Mouse (Mus musculus) kidney, postnatal 25 days (tissue): ENCODE data around the gene Frmpd2.

Source experiments
- DNase-seq, 2 experiments: peaks; one replicate each; pipeline ENCODE4 v3.0.0; 2021; ENCODE audit warnings: mixed read lengths in 2 of 2

Gene Frmpd2

DNA sequence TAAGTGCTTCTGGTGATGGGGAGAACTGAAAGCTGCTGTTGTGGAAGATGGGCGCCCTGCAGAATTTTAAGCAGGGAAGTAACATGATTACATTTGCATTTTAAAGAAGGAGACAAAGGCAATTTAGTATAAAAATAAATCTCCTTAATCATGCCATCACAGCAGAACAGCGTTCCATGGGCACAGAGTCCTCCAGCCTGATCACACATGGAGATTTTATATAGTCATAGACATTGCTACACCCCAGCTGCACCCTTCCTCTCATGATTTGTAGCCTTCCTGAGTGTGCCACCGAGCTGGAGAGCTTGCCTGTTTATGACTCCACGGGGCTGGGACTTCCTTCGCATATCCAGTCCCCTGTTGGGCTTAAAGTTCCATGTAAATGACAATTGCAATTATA, 42.4 kb downstream of the Frmpd2 start:
- no peak for DNase-seq

DNA sequence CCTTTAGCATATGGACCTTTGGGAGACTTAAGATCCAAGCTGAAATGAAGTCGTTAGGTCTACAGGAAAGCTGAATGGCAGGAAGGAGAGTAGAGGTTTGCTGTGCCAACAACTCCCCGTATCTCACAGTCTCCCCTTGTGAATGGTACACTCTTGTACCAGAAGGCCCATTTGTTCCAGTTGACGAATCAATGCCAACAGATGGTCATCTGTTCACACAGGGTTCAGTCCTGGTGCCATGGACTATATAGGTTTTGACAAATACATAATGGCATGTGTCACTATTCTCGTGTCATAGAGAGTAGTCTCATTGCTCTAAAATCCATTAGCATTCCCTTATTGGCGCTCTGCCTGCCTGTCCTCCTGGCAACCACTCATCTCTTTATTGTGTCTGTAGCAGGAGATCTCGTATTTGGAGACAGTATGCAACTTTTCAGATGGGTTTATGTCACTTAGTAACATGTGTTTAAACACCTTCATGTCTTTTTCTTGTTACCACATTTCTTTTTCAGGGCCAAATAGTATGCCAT, 43.3 kb downstream of the Frmpd2 start:
- DNase-seq = no peak

DNA sequence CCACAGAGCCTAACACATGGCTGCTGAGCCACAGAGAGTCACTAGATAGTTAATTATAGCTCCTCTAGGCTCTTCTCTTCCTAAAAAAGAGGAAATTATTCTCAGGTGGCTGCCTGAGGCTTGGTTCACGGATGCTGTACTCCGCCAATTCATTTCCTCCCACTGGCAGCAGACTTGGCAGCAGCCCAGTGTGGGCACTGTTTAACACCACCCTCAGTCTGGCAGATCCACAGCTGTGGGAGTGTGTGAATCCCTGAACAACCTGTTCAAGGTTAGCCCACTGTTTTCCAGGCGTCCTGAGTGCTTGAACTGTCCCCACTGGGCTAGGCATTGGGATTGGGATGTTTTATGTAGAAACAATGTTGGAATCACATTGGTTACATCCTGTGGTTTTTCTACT, 50.0 kb downstream of the Frmpd2 start:
- DNase-seq = no peak

DNA sequence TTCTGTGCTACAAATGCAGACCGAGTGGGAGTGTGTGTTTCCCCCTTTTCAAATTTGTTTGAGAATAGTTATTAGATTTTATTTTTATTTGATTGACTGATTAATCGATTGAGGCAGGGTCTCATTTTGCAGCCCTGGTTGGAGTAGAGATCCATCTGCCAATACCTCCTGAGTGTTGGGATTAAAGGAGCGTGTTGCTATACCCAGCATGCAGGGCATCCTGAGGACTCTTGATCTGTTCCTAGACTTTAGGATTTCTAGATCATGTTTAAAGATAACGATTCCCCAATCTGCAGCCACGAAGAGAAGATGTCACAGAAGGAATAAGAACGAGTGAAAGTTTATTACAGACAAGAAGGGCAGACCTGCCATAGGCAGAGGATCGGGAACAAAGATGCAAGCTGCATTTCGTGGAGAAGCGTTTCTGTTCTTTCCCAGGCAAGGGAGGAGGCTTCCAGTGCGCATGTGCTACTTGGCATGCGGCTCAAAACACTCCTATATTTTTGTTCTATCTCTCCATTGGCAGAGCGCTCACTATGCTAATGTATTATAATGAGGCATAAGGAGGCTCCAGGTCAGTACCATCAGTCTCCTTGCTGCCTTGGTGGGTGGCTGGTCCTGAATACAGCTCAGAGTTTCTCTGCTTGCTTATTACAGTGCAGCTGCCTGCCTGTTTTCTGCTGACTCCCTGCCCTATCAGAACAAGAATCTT, 53.9 kb downstream of the Frmpd2 start:
- DNase-seq = no peak

DNA sequence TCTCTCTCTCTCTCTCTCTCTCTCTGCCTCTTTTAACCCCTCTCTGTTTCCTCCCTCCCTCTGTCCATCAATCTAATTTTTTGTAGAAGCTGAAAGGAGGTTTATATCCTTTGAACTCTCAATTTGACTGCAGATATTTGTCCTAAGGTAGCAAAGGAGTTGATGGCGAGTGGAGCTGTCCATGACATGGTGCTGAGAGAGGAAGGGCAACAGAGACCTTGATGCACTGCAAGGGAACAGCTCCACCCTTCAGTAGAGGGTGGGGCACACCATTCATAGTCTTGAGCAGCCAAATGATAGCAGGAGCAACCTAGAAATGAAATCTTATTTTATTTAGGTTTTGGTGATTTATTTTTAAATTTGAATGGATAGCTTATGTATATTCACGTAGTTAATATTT, 55.1 kb downstream of the Frmpd2 start:
- no peak for DNase-seq

DNA sequence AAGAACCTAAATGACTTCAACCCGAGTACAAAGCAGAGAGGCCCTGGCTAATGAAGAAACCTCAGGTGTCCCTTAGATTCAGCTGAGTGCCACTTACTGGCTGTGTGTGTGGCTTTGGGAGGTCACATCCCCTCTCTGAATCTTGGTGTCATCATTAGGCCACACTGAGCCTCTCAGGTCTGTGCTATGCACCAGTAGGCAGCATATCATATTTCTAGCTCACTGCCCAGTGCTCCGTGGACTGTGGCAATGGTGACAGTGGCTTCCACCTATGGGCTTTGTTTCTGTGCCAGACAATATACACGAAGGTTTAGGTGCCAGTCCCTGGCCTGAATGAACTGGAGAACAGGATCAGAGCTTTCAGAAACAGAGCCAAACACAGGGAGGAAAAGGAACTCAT, 56.4 kb downstream of the Frmpd2 start:
- no peak for DNase-seq

DNA sequence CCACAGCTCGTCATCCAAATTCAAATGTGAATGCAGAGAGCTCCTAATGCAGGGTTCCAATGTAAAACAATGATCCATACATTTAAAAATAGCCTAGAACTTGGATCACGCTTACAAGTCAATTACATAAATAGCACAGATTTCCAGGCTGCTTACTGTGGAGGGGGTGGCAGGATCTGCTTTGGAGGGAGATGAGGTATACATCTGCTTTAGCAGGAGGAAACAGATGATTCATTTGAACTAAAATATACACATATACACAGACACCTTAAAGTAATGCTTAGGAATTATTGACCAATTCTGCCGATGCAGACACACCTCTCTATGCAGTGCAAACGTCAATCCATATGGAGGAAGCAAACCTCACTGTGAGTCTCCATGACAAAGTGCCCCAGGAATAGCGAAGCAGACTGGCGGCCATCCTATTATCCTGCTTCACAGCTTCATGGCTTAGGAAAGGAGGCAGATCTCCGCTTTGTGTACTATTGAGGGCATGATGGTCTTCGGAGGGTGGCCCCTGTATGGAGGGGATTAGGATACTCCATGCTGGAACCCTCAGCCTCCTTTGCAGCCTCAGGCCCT, 59.9 kb downstream of the Frmpd2 start:
- no peak for DNase-seq

DNA sequence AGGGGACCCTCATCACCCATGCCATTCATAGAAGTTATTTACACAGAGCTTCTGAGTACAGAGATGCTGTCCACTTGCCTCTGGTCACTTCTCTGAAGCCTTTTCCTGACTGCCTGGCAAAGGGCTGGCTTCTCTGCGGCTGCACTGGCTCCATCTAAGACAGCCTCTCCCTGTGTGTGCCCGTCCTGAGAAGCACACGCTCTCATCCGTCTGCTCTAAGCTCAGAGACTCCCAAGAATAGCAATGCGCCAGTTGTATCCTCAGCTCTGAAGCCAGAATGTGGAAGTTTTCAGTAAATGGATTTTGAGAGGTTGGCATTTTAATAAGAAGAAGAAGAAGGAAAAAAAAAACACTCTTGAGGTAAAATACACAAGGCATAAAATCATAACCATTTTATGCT, 61.3 kb downstream of the Frmpd2 start:
- DNase-seq = no peak

DNA sequence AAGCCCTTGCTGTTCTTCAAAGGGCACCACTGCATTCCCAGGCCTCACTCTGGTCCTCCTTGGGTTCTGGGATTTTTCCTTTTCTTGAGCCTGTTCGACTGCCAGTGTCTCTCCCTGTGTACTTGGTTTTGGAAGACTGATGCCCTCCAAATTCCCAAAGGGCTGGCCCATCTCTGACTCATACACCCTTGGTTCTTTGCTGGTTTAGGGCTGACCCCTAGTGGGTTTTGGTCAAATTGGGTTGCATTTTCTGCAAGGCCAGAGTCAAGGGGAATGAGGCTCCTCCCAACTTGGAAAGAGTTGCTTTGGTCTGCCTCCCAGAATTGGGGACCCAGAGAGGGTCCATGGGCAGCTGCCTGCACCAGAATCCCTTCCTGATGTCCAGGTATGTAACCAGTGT, 62.0 kb downstream of the Frmpd2 start:
- peak in 1 of 2 experiments; percentile 3 for DNase-seq

DNA sequence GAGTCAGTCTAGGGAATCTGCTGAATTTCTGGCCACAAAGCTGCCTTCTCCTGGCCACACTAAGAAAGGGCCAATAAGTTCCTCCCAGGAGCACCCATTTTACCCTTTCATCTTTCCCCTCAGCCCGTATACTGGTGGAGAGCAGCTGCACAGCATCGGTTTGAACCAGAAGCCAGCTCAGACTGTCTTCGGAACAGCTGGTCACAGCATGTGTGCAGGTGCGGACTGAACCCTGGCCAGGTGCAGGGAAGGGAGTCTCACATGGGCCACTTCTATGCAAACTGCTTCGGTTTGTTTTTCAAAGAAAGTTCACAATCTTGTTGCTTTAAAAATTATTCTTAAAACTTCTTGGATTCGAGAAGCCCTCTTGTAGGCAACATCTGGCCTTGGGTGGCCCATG, 63.8 kb downstream of the Frmpd2 start:
- no peak for DNase-seq

DNA sequence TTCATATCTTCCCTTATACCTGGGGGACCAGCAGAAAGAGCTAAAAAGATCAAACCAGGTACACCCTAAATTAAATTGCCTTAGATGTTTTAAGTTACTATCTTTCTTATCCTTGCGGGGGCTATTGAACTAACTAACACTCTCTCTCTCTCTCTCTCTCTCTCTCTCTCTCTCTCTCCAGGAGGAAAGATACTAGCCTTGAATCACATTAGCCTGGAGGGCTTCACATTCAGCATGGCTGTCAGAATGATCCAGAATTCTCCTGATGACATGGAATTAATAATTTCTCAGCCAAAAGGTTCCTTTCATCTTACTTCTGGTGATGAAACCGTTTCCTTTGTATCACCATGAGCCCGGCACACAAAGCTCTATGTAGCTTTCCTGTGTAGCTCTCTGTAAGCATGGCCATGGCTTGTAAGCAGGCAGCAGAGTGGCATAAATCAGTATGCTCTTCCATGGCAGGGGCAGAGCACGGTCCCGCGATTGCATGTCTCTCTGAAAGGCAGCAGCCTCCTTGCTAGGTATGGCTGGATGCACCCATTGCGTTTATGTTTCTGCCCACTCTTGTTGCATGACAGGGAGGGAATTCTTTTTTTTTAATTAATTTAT, 68.2 kb downstream of the Frmpd2 start:
- no peak for DNase-seq

DNA sequence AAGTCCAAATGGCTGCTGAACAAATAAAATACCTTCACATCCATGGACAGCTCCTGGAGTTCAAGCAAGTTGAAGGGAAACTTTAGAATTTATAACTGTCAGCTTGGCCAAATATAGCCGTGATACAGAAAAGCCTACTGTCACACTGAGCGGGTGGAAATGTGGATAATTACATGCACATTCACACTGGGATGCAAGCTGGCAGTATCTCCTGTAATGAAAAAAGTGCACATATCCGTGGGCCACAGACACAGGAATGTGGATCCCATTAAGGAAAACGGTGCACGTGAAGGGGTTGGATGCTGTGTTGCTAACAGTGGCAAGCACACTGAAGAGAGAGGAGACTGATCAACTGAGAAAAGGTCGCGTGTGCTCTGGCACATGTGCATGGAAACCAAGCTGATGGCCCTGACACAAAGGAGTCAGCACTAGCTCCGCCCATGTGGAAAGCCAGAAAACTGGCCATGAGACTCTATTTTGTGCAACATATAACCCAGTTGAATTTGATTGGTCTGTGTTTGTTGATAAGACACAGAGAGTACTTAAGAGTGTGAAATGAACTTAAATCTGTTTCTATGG, 74.2 kb downstream of the Frmpd2 start:
- DNase-seq = no peak

DNA sequence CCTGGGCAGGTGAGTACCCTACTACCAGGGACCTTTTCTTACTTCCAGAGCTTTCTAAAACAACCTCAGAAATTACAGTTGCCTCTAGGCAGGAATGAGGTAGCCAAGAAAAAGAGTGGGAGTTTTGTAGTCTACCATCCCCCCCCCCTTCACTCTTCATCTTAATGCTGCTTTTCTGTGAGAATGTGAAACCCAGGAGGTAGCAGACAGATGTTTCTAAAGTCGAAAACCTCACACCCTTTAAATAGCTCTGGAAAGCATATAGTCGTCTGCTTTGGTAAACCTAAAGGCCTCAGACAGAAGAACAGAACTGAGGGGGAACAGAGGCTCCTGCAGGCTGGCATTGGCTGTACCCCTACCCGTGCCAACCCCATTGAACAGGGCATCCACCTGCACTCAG, 77.2 kb downstream of the Frmpd2 start:
- no peak for DNase-seq

DNA sequence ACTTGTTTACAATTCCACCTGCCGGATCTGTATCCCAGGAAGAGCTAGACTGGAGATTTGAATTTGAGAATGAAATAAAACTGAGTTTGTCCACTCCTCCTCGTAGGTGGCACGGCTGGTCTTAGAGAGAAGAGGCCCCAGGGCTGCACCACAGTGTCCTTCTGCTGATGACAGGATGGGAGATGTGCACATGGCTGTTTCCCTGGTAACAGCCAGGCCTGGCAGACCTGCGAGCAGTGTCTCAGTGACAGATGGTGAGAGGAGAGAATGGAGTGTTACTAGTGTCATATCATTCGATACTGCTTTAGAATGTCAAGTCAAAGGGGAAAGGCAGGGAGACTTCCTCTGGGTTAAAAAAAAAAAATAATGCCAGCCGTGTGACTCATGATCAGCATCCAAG, 78.4 kb downstream of the Frmpd2 start:
- no peak for DNase-seq

DNA sequence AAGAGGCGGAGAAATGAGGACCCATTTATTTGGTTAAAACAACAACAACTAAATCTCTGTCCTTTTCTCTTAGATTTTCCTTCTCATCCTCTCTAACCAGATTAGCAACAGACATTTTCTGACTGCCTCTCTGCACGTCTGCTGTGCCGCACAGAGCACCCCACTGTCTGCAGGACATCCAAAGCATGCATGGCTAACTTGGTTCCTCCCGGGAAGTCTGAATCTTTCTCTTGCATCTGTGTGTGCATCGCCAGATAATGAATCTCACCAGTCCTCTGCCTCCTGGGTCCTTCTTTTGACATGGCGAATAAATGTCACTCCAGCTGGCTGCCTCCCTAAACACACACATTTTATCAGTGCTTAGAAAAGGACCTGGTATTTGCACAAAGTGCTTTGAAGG, 99.2 kb downstream of the Frmpd2 start:
- no peak for DNase-seq

DNA sequence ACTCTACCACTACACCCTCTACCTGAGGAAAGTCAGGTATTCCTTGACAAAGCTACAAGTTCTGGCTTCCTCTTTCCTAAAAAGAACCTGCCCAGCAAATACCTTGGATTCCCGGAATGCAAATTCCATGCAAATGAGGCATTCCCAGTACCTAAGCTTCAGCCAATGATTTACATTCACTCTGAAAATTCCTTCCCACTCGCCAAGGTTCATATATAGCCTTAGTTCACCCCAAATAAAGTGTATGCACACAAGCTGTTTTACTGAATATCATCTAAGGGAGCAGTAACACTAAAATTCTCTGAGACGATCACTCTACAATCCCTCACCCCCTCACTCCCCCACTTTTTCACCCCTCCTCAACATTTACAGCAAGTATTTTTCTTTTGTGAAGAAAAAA, 102.1 kb downstream of the Frmpd2 start:
- DNase-seq = no peak

DNA sequence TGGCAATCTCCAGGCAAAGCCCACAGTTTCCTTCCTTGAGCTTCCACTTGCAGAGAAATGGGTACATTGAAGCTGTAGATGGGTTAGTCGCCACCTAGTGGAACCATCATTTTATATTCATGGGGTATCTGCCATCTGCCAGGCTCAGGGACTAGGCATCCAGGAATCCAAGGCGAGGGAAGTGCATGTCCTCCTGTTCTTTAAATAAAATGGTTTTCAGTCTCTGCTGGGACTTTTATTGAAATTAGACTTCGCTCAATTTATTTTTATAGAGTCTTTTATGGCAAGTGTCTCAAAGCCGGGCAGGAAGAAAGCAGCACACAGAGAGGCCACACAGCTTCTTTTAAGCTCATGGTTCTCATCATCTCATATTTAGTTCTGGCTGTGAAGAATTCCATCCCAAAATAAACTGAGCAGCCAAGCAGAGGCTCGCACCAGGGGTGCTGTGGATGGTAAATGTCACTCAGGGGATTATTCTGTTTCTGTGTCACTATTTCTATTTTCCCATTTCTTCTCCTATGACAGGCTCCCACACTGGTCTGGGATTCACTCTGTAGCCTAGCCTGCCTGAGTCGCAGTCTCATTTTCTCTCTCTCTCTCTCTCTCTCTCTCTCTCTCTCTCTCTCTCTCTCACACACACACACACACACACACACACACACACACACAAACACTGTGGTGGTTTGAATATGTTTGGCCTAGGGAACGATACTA, 108.4 kb downstream of the Frmpd2 start:
- no peak for DNase-seq

DNA sequence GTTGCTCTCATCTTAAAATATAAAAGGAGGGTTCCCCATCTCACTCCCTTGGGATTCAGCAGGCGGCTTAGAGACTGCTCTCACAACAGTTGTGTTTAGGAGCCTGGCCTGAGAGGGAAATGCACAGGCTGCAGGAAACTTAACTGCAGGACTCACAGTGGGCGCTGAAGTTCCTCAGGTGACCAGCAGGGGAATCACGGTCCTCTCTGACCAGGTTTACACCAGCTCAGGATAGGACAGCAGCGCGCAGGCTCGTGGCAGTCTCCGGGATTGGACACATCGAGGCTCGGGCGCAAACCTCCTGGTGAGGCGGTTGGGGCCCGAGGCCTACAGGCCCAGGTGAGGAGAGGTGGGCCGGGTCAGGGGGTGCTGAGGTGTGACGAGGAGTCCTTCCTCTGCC, 117.5 kb downstream of the Frmpd2 start, which contains the start of gene Ptpn20:
TSS of gene Ptpn20 (plus strand) at position 257 of the 400 bp plus-strand sequence.
- peak; percentile 20 to 41 for DNase-seq

DNA sequence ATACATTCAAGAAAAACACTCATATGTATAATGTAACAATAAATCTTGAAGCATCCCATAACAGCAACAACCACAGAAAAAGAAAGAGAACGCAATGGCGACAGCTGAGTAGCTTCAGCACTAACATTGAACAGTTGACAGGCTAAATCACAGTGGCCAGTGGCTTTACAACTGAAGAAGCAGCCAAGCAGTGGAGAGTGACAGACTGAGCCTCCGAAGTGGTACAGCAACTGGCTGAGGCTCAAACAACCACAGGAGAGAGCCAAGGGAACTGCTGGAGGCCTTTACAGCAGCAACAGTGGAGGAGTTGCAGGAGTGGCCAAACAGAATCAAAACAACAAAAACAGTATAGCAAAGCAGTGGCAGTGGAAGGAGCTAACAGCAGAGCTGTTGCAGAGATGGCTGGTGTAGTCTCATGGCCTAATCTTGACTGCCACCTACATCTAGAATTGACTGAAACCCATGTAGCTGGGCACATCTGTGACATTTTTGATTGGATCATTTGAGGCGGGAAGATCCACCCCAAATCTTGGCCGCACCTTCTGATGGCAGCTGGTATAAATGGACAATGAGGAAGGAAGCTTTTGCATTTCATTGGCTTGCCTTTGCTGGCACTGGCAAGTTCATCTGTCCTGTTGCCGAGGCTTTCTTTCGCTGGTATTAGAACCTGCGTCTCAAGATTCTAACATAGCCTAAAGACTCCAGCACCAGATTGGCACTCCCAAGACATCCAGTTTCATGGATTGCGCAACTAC, 127.1 kb downstream of the Frmpd2 start:
- no peak for DNase-seq

DNA sequence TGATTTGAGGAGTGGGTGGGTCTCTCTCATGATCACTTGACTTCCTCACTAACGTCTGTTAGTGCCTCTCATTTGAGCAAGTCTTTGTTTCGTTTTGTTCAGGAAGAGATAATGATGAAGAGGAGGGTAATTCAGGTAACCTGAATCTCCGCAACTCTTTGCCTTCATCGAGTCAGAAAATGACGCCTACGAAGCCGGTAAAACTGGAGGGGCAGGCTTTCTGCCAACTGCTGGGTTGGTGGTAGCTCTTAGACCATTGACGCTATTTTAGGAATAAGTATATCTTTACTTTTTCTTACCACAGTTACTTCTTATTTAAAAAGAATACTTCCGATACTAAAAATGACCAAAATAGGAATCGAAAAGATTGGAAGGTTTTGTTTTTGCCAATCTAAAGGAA, 135.9 kb downstream of the Frmpd2 start:
- no peak for DNase-seq
